Mouse (Mus musculus): ENCODE measurements around the gene Nr1h3. TPM values are rescaled to one million over a fixed set of nuclear protein-coding genes. Genes with fewer than 3 reads are reported as not detected.

The Nr1h3 gene
- total RNA-seq, 2 experiments from 2014 or later: 2.7 to 5.7 TPM

GRCm38 (mm10) chr2:91194624-91195332 lies 7.9 kb downstream of the Nr1h3 start:
- intact Hi-C loops (cut with DNase I): loop anchor here (2.0 kb wide), 1 partner anchor 80 kb away; no protein-coding TSS in a partner anchor
- no peak for DNase-seq (ENCODE audit: low spot score in 2 of 2)

DNA sequence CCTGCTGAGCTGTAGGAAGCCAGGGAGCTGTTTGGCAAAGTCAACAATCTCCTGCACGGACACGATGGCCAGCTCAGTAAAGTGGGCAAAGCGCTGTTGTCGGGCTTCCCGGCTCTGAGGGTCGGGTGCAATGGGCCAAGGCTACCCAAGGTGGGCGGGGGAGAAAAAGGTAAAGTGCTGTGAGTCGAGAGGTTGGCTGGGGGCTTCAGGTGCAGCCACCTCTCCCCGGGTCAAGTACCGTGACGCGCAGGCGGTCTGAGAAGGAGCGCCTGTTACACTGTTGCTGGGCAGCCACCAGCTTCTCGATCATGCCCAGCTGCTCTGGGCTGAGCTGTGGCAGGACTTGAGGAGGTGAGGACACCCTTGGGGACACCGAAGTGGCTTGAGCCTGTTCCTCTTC lies 12.1 kb downstream of the Nr1h3 start:
- no peak for DNase-seq (ENCODE audit: low spot score in 2 of 2)
- intact Hi-C loops (cut with DNase I): no loop called here

DNA sequence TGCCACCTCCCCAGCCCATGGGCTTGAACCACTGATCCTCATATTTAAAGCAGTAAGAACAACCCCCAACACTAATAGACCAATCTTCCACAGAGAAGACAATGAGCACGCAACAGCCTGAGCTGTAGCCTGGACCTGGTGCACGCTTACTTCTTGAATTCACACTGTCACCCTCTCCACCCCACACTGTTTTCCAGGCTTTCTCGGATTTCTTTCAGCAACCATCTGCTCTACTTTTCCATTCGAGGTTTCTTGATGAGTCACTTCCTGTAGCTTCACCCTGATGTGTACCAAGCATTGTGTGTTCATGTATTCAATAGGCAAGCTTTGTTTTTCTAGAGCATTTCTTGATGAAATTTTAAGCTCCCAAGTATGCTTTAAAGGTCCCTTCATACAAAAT lies 15.2 kb downstream of the Nr1h3 start:
- DNase-seq (ENCODE audit: low spot score in 2 of 2): peak; percentile 42 to 91
- intact Hi-C loops (cut with DNase I): no loop called here

DNA sequence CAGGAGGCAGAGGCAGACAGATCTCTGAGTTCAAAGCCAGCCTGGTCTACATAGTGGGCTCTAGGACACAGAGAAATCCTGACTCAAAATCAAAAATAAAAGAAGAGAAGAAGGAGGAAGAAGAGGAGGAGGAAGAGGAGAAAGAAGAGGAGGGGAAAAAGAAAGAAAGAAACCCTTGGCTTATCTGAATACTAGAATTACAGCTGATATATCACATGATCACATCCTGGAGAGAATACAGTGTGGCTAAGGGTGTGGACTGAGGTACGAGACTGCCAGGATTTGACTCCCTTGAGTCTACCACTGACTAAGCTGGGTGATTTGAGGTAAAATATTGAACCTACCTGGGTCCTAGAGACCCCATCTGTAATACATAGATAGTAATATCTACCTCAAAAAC lies 16.4 kb downstream of the Nr1h3 start:
- intact Hi-C loops (cut with DNase I): no loop called here

GRCm38 (mm10) chr2:91183711-91184405 lies 18.8 kb downstream of the Nr1h3 start, which contains the start of gene Madd:
Gene Madd, minus strand, starts transcription at chr2:91183837.
- DNase-seq (ENCODE audit: low spot score in 2 of 2): peak in 1 of 2 experiments; percentile 39
- intact Hi-C loops (cut with DNase I): loop anchor here (2.0 kb wide), 1 partner anchor 45 kb away; no protein-coding TSS in a partner anchor

More for the DNA sequence above, 16.4 kb downstream of the Nr1h3 start:
- no peak for DNase-seq (ENCODE audit: low spot score in 2 of 2)

DNA sequence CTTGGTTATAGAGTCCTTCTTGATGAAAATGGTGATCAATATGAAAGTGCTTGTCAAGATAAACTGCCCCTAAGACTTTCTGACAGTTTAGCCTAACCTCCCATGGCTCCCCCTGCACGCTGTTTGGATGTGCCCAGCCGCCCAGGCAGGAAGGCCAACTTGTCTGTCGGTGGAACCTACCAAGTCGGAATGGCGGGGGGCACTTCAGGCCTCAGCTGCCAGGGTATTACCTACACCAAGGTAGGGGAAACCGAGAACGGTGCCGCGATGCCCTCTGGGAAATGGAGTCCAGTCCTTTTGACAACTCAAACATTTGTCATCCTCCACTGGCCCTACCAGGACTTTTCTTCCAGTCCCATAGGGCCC lies 19.5 kb downstream of the Nr1h3 start:
- peak; percentile 96 to 99 for DNase-seq (ENCODE audit: low spot score in 2 of 2)
- intact Hi-C loops (cut with DNase I): loop anchor here (2.0 kb wide), 1 partner anchor 46 kb away; no protein-coding TSS in a partner anchor

DNA sequence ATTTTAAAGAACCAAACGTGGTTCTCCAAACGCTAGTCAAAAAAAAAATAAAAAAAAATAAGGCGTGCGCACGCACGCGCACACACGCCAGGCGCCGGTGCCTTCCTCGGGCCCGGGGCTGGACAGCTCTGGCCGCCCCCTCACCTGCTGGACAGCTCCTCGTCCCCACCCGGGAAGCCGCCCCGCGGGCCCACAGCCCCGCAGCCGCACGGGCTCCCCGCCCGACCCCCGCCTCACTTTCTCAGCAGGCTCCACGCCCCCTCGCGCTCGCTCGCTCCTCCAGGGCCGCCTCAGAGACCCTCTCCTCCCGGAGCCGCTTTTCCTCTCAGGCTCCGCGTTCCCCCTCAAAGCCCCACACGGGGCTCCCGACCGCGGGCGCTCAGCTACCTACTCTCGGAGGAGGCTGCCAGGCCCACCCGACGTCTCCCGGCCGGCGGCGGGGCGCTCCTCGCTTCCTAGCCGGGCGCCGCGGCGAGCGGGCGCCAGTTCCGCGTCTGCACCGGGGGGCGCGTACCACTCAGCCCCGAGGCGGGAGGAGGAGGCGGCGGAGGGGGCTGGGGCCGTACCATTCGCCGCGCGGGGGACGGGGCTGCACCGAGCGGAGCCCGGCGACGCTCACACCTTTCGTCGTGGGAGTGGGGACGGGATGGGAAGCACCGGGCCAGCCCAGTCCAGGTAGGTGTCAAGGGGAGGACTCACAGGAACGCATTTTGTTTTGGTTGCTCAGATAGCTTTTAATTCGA lies 20.1 kb downstream of the Nr1h3 start:
- intact Hi-C loops (cut with DNase I): loop anchor here (1.0 to 2.0 kb wide), 2 partner anchors 20 to 46 kb away; partner anchors contain the start of genes Acp2 and Nr1h3
- peak; percentile 88 to 91 for DNase-seq (ENCODE audit: low spot score in 2 of 2)

DNA sequence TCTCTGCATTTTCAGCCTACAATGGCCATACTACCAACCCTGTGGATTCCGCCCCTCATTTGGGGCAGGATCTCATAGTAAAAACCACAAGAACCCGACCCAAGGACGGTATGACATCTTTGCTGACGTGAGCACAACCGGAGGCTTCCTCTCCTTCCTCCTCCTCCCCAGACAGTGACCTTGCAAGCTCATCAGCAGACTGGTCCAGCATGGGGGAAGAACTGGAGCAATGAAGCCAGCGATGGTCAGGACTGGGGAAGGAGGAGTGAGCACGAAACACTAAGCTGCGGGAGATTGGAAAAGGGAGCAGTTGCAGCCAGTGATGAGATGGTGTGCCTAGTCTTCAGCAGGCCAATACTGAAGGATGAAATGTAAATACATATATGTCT lies 20.6 kb downstream of the Nr1h3 start:
- DNase-seq (ENCODE audit: low spot score in 2 of 2): peak; percentile 27 to 64
- intact Hi-C loops (cut with DNase I): loop anchor here (1.0 to 2.0 kb wide), 2 partner anchors 20 to 47 kb away; partner anchors contain the start of genes Acp2 and Nr1h3

- intact Hi-C loops (cut with DNase I): no loop called here
These were observed 21.9 kb downstream of the Nr1h3 start for GRCm38 (mm10) chr2:91180706-91181105.

DNA sequence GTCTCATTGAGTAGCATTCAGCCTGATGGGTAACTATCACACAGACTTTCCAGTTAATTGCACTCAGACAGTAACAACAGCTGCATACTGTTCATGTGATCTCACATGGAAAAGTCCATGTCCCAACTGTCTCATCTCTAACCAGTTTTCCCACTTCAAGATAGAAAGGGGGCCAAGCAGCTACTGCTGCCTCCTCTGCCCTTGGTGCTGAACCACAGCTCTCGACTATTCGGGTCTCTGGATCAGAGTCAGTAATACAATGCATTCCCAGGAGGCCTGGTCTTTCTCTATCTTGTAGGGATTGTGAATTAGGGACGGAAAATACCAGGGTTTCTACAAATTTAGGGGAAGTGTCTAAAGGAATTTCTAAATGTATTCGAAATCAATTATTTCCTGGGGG lies 22.8 kb downstream of the Nr1h3 start:
- intact Hi-C loops (cut with DNase I): no loop called here
- no peak for DNase-seq (ENCODE audit: low spot score in 2 of 2)

More at GRCm38 (mm10) chr2:91180706-91181105, 21.9 kb downstream of the Nr1h3 start:
- DNase-seq (ENCODE audit: low spot score in 2 of 2): no peak

DNA sequence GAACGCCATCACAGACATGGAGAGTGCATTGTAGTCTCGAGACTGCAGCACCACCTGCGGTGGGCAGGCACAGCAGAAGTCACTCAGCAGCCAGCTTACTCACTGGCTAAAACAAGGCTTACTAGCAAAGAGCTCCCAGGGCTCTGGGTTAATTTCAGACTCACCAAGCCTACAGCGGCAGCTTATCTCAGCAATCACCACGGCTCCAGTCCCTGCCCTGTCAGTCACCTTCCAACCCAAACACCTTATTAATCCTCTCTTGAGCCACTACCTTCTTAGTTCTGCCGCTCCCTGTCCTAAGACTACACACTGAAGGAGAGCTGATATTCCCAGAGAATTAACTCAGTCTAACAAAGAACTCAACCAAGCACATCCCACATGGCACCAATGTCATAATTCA lies 26.4 kb downstream of the Nr1h3 start:
- intact Hi-C loops (cut with DNase I): loop anchor here (2.0 kb wide), 1 partner anchor 19 kb away; no protein-coding TSS in a partner anchor
- DNase-seq (ENCODE audit: low spot score in 2 of 2): no peak

DNA sequence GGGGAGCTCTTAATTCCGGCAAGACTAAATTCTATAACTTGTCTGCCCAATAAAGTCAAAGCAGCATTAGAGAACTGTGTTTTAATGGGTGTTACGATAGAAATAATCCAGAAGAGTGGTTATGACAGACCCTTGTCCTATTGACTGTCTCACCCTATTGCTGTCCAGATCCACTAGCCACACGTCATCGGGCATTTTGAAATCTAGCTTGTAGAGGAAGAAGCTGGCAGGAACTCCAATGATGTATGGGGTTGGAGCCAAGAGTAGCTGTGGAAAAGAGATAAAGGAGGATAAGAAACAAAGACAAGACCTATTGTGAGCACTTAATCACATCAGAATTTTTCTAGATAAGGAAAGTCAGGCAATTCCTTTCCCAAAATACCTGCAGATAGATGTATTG lies 27.1 kb downstream of the Nr1h3 start:
- DNase-seq (ENCODE audit: low spot score in 2 of 2): no peak
- intact Hi-C loops (cut with DNase I): no loop called here

GRCm38 (mm10) chr2:91169587-91170322 lies 32.9 kb downstream of the Nr1h3 start:
- no peak for DNase-seq (ENCODE audit: low spot score in 2 of 2)
- intact Hi-C loops (cut with DNase I): no loop called here

- intact Hi-C loops (cut with DNase I): no loop called here
- no peak for DNase-seq (ENCODE audit: low spot score in 2 of 2)
These were observed 35.0 kb downstream of the Nr1h3 start for GRCm38 (mm10) chr2:91167629-91168028.

GRCm38 (mm10) chr2:91164991-91165390 lies 37.6 kb downstream of the Nr1h3 start:
- intact Hi-C loops (cut with DNase I): no loop called here
- no peak for DNase-seq (ENCODE audit: low spot score in 2 of 2)

- intact Hi-C loops (cut with DNase I): no loop called here
- no peak for DNase-seq (ENCODE audit: low spot score in 2 of 2)
These were observed 39.1 kb downstream of the Nr1h3 start for GRCm38 (mm10) chr2:91163532-91163931.

GRCm38 (mm10) chr2:91162952-91163351 lies 39.7 kb downstream of the Nr1h3 start:
- DNase-seq (ENCODE audit: low spot score in 2 of 2): no peak
- intact Hi-C loops (cut with DNase I): no loop called here

DNA sequence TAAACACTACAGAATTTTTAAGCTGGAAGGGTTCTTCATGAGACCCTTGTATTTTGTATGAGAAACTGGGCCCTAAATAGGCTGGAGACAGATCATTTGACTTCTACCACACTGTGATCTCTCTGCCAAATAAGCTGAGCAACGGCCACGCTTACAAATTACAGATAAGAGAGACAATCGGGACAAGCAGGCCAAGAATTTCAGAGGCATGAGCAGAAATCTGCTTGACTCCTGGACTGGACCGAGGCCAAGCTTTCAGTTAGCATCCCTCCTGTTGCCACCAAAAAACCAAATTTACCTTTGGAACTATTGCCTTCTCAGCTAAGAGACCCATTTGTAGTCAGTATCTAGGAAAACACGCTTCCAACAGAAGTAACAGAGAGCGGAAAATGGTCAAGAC lies 42.0 kb downstream of the Nr1h3 start:
- intact Hi-C loops (cut with DNase I): no loop called here
- DNase-seq (ENCODE audit: low spot score in 2 of 2): no peak

DNA sequence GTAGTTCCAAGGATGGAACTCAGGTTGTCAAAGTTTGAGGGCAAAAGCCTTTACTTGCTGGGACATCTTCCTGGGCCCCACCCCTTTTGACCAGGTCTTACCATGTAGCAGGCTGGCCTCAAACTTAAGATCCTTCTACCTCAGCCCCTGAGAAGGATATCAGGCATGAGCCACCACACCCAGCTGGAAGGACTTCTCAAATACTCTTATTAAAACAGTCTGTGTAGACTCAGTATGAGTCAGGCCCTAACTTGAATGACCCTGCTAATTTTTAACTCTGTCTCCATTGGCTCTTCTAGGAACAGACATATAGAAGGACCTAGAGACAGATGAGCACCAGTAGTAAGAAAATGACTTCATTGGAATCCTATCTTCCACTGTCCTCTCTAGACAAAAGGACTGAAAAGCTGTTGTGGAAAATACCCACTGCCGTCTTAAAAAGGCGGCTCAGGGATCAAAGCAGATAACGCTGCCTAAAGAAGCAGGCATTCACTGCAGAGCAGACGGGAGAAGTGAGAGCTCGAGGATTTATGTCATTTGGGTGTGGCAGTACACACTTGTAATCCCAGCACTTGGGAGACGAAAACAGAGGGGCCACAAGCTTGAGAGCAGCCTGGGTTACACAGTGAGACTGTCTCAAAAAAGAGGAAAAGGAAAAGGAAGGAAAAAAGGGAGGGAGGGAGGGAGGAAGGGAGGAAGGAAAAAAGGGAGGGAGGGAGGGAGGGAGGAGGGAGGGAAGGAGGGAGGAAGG lies 45.5 kb downstream of the Nr1h3 start:
- no peak for DNase-seq (ENCODE audit: low spot score in 2 of 2)
- intact Hi-C loops (cut with DNase I): loop anchor here (2.0 kb wide), 1 partner anchor 20 kb away; no protein-coding TSS in a partner anchor

Measured in left cerebral cortex, postnatal 25 days (tissue).